Mouse (Mus musculus) embryonic fibroblast, embryonic 13.5 days (primary cell): ENCODE measurements around the gene Msh4. TPM values are rescaled to one million over a fixed set of nuclear protein-coding genes. Genes with fewer than 3 reads are reported as not detected.
"Not testable (repeated sequence)": the region's sequence is repeated elsewhere in the genome, so short reads cannot be mapped to it uniquely, and the experiment has no call there.

Experiments
- H3K27ac ChIP-seq: 2 replicates; pipeline ENCODE4 v1.5.1; 2012; ENCODE audit warnings: low read length, control low read depth, inconsistent platforms; ENCODE audit not compliant: insufficient read depth
- H3K4me1 ChIP-seq: 2 replicates; pipeline ENCODE4 v1.6.1; 2011; ENCODE audit warnings: low read length; ENCODE audit not compliant: control insufficient read depth, insufficient read depth
- H3K4me3 ChIP-seq: 2 replicates; pipeline ENCODE4 v1.5.1; 2011; ENCODE audit warnings: mild to moderate bottlenecking, control low read depth, low read length; ENCODE audit not compliant: insufficient read depth
- CTCF ChIP-seq: IDR thresholded peaks from 2 replicates; pipeline ENCODE4 v1.5.1; 2011; ENCODE audit warnings: mild to moderate bottlenecking, control low read depth, low read length, moderate library complexity, borderline replicate concordance; ENCODE audit not compliant: insufficient read depth
- POLR2A ChIP-seq: IDR thresholded peaks from 2 replicates; pipeline ENCODE4 v1.6.1; 2011; ENCODE audit warnings: low read depth, mild to moderate bottlenecking, control low read depth, low read length, moderate library complexity
- polyA plus RNA-seq: library from polyadenylated mRNA; stranded (reverse); fragments of >200 nt; gene quantifications from 2 replicates; pipeline ENCODE4 v1.2.4, GENCODE M21; 2011; ENCODE audit warnings: low read depth; ENCODE audit not compliant: missing spikeins, insufficient read length

Msh4 gene
- polyA plus RNA-seq, 1 experiment, result 0.32 TPM

- TF ChIP-seq CTCF (peak; percentile 55), POLR2A (no peak)
- H3K4me3 ChIP-seq, result no peak overlapping the region
- H3K4me1 ChIP-seq, result no peaks in the 10 kb centered on the region
- H3K27ac ChIP-seq, result no peak overlapping the region
These were observed 70.4 kb downstream of the Msh4 start for GRCm38 (mm10) chr3:153835455-153836086.

- Histone ChIP-seq H3K4me3 (no peak overlapping the region), H3K4me1 (no peaks in the 10 kb centered on the region), H3K27ac (no peak overlapping the region)
- TF ChIP-seq POLR2A (no peak), CTCF (no peak)
These were observed 71.9 kb downstream of the Msh4 start for GRCm38 (mm10) chr3:153834071-153834470.

GRCm38 (mm10) chr3:153832654-153832945 is 73.3 kb downstream of the Msh4 start:
- H3K27ac ChIP-seq, result no peak overlapping the region
- H3K4me3 ChIP-seq, result no peak overlapping the region
- TF ChIP-seq CTCF (no peak), POLR2A (no peak)
- no peaks in the 10 kb centered on the region for H3K4me1 ChIP-seq

DNA sequence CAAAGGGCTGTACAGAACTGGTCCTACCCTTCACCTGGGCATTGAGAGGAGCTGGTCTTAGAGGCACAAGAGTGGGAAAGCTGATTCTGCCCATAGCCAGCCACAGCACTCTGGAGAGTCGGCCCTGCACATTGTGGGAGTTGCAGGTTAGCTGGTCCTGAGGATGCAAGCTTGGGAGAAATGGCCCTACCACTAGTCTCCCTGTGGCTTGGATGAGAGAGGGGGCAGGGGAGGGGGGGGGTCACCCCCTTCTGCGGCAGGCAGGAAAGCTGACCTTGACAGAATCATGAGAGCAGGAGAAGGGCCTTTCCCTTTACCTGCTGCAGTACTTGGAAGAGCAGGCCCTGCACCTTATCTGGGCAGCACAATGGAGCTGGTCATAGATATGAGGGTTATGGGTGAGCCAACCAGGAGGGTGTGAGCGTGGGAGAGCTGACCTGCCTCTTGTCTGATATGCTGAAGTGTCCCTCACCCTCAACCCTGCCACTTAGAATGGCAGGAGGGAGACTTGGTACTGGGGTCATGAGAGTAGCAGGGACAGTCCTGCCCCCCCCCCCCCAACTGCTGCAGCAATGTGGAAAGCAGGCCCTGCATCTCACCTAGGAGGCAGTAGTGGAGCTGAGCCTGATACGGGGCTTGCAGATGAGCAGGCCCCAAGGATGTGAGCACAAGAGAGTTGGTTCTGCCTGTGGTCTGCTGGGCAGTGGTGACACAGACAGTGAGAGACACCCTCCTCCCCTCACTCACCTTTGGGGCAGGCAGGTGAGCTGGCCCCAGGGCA is 73.9 kb downstream of the Msh4 start:
- Histone ChIP-seq H3K4me1 (no peaks in the 10 kb centered on the region), H3K27ac (no peak overlapping the region), H3K4me3 (no peak overlapping the region)
- no peak for TF ChIP-seq CTCF

DNA sequence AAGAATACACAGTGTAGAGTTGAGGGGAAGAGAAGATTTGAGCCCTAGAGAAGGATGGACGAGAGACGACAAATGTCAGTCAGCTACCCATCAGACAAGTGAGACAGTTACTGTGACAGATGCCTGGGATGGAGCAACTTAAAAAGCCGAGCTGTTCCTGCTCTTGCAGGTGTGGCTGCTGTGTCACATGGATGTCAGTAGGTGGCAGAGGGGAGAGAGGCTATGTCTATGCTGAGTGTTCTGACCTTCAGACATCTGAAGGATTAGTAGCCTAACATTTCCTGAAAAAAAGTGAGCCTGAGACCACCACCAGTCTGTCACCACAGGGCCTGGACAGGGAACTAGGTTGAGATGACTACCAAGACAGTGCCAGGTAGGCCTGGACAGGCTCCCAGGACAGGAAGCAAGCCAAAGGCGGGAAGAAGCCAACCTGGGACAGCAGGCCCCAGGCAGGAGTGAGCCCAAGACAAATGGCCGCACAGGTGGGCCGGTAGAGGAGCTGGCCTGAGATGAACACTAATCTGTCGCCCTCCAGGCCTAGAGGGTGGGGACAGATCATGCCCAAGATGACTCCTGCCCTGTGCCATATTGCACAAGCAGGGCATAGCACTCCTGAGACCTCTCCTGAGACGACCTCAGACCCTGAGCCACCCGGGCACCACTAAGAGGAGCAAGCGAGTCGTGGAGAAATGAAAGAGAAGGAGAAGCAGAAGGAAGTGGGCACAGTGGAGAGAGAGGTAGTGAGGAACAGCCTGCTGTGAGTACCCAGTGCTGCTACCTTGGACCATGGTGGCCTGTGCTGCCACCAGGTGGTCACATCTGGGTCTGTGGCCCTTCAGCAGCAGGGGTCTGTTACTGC is 74.7 kb downstream of the Msh4 start:
- H3K27ac ChIP-seq, result no peak overlapping the region
- TF ChIP-seq CTCF (peak; percentile 18; the same call in 1 of the 2 replicates), POLR2A (no peak)
- H3K4me1 ChIP-seq, result no peaks in the 10 kb centered on the region
- H3K4me3 ChIP-seq, result no peak overlapping the region

DNA sequence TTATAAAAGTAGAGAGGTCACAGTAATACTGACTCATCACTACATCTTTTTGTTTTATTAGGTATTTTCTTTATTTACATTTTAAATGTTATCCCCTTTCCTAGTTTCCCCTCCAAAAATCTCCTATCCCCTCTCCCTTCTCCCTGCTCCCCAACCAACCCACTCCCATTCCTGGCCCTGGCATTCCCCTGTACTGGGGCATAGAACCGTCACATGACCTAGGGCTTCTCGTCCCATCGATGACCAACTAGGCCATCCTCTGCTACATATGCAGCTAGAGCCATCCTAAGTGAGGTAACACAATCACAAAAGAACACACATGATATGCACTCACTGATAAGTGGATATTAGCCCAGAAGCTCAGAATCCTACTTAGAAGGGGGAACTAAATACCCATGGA is 76.2 kb downstream of the Msh4 start:
- H3K27ac ChIP-seq, H3K4me3 ChIP-seq, H3K4me1 ChIP-seq: not testable (repeated sequence)

DNA sequence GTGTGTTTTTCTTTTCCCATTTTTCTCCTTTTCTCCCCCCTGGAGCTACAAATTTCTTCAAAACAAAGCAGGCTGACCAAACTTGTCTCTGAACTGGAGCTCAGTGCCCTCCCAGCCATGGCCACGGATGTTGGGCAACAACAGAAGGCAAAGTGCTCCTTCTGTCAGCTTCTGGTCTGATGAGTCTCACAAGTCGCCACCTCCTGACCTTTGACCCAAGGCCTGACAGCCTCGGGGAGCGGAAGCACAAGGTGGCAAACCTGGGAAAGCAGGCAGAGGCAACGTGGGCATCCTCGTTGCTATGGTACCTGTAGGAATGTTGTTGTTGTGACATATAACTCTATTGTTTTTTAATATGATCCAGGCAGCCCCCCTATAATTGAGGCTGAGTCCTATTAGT is 79.3 kb downstream of the Msh4 start:
- no peaks in the 10 kb centered on the region for H3K4me1 ChIP-seq
- no peak overlapping the region for H3K4me3 ChIP-seq
- no peak overlapping the region for H3K27ac ChIP-seq
- no peak for TF ChIP-seq CTCF
- no peak for TF ChIP-seq POLR2A

DNA sequence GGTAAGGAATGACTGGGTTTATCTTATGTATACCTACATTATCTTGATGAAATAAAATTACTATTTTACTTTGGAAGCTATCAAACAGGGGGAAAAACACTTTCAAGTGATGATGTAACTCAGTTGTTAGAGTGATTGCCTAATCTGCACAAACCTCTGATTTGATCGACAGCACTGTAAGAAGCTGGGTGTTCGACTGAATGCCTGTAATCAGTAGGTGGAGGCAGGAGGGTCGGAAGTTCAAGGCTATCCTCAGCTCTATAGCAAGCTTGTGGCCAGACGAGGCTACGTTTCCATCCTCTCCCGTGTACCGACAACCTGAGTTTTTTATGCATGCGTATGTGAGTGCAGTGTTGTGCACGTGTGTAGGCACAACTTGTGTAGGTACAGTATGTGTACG is 80.7 kb downstream of the Msh4 start:
- Histone ChIP-seq H3K27ac (no peak overlapping the region), H3K4me1 (no peaks in the 10 kb centered on the region), H3K4me3 (no peak overlapping the region)
- TF ChIP-seq POLR2A, result no peak
- no peak for TF ChIP-seq CTCF

DNA sequence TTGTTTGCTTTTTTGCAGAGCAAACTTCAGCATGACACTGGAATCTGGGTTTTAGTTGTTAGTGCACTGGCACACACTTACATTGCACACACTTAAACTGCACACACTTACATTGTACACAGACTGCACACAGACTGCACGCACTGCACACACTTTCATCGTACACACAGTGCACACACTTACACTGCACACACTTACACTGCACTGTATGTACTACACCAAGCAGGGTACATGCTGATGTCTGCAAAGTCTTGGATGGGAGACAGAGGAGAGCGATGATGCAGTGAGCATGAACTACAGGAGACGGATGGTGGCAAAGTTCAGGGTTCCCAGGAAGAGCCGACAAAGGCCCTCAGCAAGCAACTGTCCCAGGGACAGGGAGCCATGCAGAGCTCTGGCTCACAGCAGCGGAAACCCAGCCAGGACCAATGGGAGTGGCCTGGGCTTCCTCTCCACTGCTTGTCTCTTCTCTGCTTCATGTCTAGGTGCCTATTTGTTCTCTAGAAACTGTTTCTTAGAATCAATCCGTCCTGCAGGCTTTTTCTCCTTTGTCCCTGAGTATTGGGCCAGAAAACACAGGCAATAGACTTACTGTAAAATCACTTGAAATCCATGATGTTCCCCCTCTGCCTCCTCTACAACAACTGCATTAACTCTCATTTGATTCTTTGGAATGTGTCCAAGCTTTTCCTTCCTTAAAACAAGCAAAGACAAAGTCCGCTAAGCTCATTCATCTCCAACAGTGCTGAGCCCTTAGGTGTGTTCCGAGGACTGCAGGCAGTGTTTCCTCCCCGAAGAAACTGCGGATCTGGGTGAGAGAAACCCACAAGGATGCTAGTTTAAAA is 82.0 kb downstream of the Msh4 start:
- H3K27ac ChIP-seq, result no peak overlapping the region
- TF ChIP-seq POLR2A, result no peak
- no peak for TF ChIP-seq CTCF
- no peaks in the 10 kb centered on the region for H3K4me1 ChIP-seq
- H3K4me3 ChIP-seq, result no peak overlapping the region
